ENCODE assay signal across 9 mouse cellular contexts in the genomic region with DNA sequence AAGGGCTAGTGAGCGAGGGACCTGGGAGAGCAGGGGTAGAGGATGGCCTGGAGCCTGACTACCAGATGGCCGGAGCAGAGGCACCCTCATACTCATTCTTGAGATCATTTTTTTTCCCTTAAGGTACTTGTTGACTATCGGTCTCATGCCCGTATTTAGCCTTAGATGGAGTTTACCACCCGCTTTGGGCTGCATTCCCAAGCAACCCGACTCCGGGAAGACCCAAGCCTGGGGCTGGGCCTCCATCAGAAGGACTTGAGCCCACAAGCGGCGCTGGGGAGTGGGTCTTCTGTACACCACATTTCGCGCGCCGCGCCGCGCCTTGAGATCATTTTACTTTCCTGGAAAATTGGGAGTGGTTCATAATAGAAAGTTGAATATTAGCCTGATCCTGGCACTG.
A peak's percentile ranks its signal among the peaks of the same experiment; 100 is the strongest.
DNase-seq lines count a peak whose midpoint lies in the region; ATAC-seq lines count a peak whose summit lies in the region.
"Had no signal": no experiment of that assay in that cellular context is flagged by ENCODE, and none has a peak within 500 bp of the region (broad histone marks: within the 10 kb centered on the region; RNA-seq: fewer than 3 reads in every experiment).

No protein-coding gene starts in this region.

- H3K4me2 ChIP-seq in hindbrain, embryonic 12.5 days (replicated peaks), result no peak overlapping the region
- H3K4me2 ChIP-seq in lung, embryonic 16.5 days (ENCODE audit: low read depth, low read length), result no peak overlapping the region
- H3K4me2 ChIP-seq: neural tube, embryonic 12.5 days had no signal

- 95% methylated on average over 16 of the region's 16 CpGs for WGBS in hindbrain, embryonic 12.5 days
- 89% methylated on average over 16 of the region's 16 CpGs for WGBS in lung, embryonic 16.5 days

- no peak overlapping the region for H3K27ac ChIP-seq in hindbrain, embryonic 12.5 days
- no peak overlapping the region for H3K27ac ChIP-seq in lung, embryonic 16.5 days (ENCODE audit: low read length)
- H3K27ac ChIP-seq: neural tube, embryonic 12.5 days had no signal

- H3K36me3 ChIP-seq in hindbrain, embryonic 12.5 days, result no peaks in the 10 kb centered on the region
- H3K36me3 ChIP-seq in lung, embryonic 16.5 days (ENCODE audit: control insufficient read depth, insufficient read depth, low read length), result no peaks in the 10 kb centered on the region
- H3K36me3 ChIP-seq: neural tube, embryonic 12.5 days had no signal

- H3K4me1 ChIP-seq in hindbrain, embryonic 12.5 days, result no peaks in the 10 kb centered on the region
- H3K4me1 ChIP-seq in lung, embryonic 16.5 days (replicated peaks; ENCODE audit: control insufficient read depth, insufficient read depth, low read length), result no peaks in the 10 kb centered on the region
- H3K4me1 ChIP-seq: neural tube, embryonic 12.5 days had no signal

- no peaks in the 10 kb centered on the region for H3K9me3 ChIP-seq in hindbrain, embryonic 12.5 days (replicated peaks)
- no peaks in the 10 kb centered on the region for H3K9me3 ChIP-seq in lung, embryonic 16.5 days (ENCODE audit: control insufficient read depth, low read length)
- H3K9me3 ChIP-seq: neural tube, embryonic 12.5 days had no signal

- no peak overlapping the region for H3K9ac ChIP-seq in hindbrain, embryonic 12.5 days
- H3K9ac ChIP-seq in lung, embryonic 16.5 days (ENCODE audit: low read length), result no peak overlapping the region
- H3K9ac ChIP-seq: neural tube, embryonic 12.5 days had no signal

- H3K27me3 ChIP-seq in hindbrain, embryonic 12.5 days, result no peaks in the 10 kb centered on the region
- no peaks in the 10 kb centered on the region for H3K27me3 ChIP-seq in lung, embryonic 16.5 days (ENCODE audit: control insufficient read depth, insufficient read depth, low read depth, low read length)
- H3K27me3 ChIP-seq: neural tube, embryonic 12.5 days had no signal

- peak; percentile 88 for DNase-seq in MN1 (ENCODE audit: low spot score)
- DNase-seq in cerebellum, adult 8-10 months, result peak; percentile 93
- peak; percentile 66 to 97 for DNase-seq in frontal cortex, postnatal 14 days (ENCODE audit: low spot score in 2 of 2)
- peak; percentile 96 to 97 for DNase-seq in layer of hippocampus, postnatal 10 days (ENCODE audit: low spot score in 2 of 2)
- peak; percentile 70 for DNase-seq in retina, postnatal 1 day
- peak; percentile 86 to 91 for DNase-seq in urinary bladder, adult 18-20 months (ENCODE audit: low spot score in 2 of 2)

- H3K4me3 ChIP-seq in hindbrain, embryonic 12.5 days, result no peak overlapping the region
- no peak overlapping the region for H3K4me3 ChIP-seq in lung, embryonic 16.5 days (ENCODE audit: low read length)
- H3K4me3 ChIP-seq: neural tube, embryonic 12.5 days had no signal

- ATAC-seq in hindbrain, embryonic 12.5 days (ENCODE audit: low FRiP score), result peak; percentile 61; the same call in 1 of the 2 replicates
- peak; percentile 85 for ATAC-seq in lung, embryonic 16.5 days (ENCODE audit: low read depth)
